Comparison of ENCODE assay signal across 21 mouse cellular contexts in genomic region chr1:173451665-173452064, GRCm38 (mm10). TPM values are rescaled to one million over a fixed set of nuclear protein-coding genes. Genes with fewer than 3 reads are reported as not detected.
DNase-seq lines count a peak whose midpoint lies in the region; ATAC-seq and TF ChIP-seq lines count a peak whose summit lies in the region.
"Had no signal": no experiment of that assay in that cellular context is flagged by ENCODE, and none has a peak within 500 bp of the region (broad histone marks: within the 10 kb centered on the region; RNA-seq: fewer than 3 reads in every experiment).

No protein-coding gene starts in this region.

- intact Hi-C loops in heart, postnatal 25 days (cut with DNase I), result loop anchor here (10.0 kb wide), 1 partner anchor 1103 kb away; no protein-coding TSS in a partner anchor

- no peak for DNase-seq in liver, embryonic 14.5 days (ENCODE audit: low read depth in 3 of 3, low spot score in 3 of 3)
- DNase-seq in liver, embryonic 11.5 days (ENCODE audit: low spot score), result no peak
- DNase-seq in brain, adult 2 months (ENCODE audit: low read depth, low spot score), result peak; percentile 55
- no peak for DNase-seq in heart, postnatal 25 days (ENCODE audit: low spot score)
- DNase-seq in urinary bladder, postnatal 25 days (ENCODE audit: low spot score), result no peak
- DNase-seq: cerebellum, adult 11-12 months; cerebellum, postnatal 25 days; kidney, adult 2 months; kidney, postnatal 36 days; retina, postnatal 1 day; thymus, adult 18-20 months had no signal

- no peak overlapping the region for H3K9ac ChIP-seq in liver, embryonic 14.5 days (replicated peaks)
- no peak overlapping the region for H3K9ac ChIP-seq in liver, embryonic 11.5 days (ENCODE audit: low read depth, low read length)
- H3K9ac ChIP-seq: limb, embryonic 15.5 days had no signal

- WGBS in liver, embryonic 14.5 days (ENCODE audit: insufficient replicate concordance), result 61% methylated on average over 5 of the region's 5 CpGs
- 86% methylated on average over 5 of the region's 5 CpGs for WGBS in liver, embryonic 11.5 days

- TF ChIP-seq EP300 in liver, embryonic 14.5 days (IDR thresholded peaks at IDR 0.05; ENCODE audit: low read depth), result no peak

- no peaks in the 10 kb centered on the region for H3K36me3 ChIP-seq in liver, embryonic 14.5 days (replicated peaks; ENCODE audit: control insufficient read depth, insufficient read depth, low read depth)
- no peaks in the 10 kb centered on the region for H3K36me3 ChIP-seq in liver, embryonic 11.5 days (ENCODE audit: control insufficient read depth, insufficient read depth, low read length)
- H3K36me3 ChIP-seq: hindbrain, embryonic 10.5 days; limb, embryonic 15.5 days had no signal

- no peak overlapping the region for H3K4me3 ChIP-seq in liver, embryonic 14.5 days (ENCODE audit: insufficient read depth in 1 of 2, low read depth in 2 of 2, low read length in 2 of 2)
- no peak overlapping the region for H3K4me3 ChIP-seq in liver, embryonic 11.5 days (ENCODE audit: low read depth, low read length)
- H3K4me3 ChIP-seq: hindbrain, embryonic 10.5 days; limb, embryonic 15.5 days; midbrain, embryonic 10.5 days had no signal

- H3K4me1 ChIP-seq in liver, embryonic 14.5 days (replicated peaks; ENCODE audit: control insufficient read depth in 2 of 2, insufficient read depth in 2 of 2, low read length in 1 of 2), result no peaks in the 10 kb centered on the region
- no peaks in the 10 kb centered on the region for H3K4me1 ChIP-seq in liver, embryonic 11.5 days (replicated peaks; ENCODE audit: control insufficient read depth, insufficient read depth, low read length)
- H3K4me1 ChIP-seq: hindbrain, embryonic 10.5 days; limb, embryonic 15.5 days; midbrain, embryonic 10.5 days had no signal

- H3K4me2 ChIP-seq in liver, embryonic 14.5 days (ENCODE audit: low read depth), result no peak overlapping the region
- no peak overlapping the region for H3K4me2 ChIP-seq in liver, embryonic 11.5 days
- H3K4me2 ChIP-seq: limb, embryonic 15.5 days had no signal

- peak; percentile 11; the same call in 1 of the 2 replicates for ATAC-seq in liver, embryonic 14.5 days (ENCODE audit: insufficient read depth)
- ATAC-seq in liver, embryonic 11.5 days (replicated peaks; ENCODE audit: low FRiP score), result no peak
- ATAC-seq in granulocyte monocyte progenitor cell, adult 5-6 weeks (replicated peaks; ENCODE audit: poor library complexity, severe bottlenecking), result peak; percentile 94
- peak; percentile 77 for ATAC-seq in monocyte, adult 5-6 weeks (replicated peaks; ENCODE audit: insufficient number of reproducible peaks, low FRiP score, low TSS enrichment, poor library complexity, severe bottlenecking)
- ATAC-seq: forebrain, embryonic 14.5 days had no signal

- H3K27ac ChIP-seq in liver, embryonic 14.5 days, result no peak overlapping the region
- no peak overlapping the region for H3K27ac ChIP-seq in liver, embryonic 11.5 days (ENCODE audit: low read depth, low read length)
- H3K27ac ChIP-seq: hindbrain, embryonic 10.5 days; limb, embryonic 15.5 days; midbrain, embryonic 10.5 days had no signal

- TF ChIP-seq CTCF in liver, embryonic 14.5 days (IDR thresholded peaks at IDR 0.05; ENCODE audit: low read depth), result no peak

- no peaks in the 10 kb centered on the region for H3K27me3 ChIP-seq in liver, embryonic 14.5 days (ENCODE audit: control insufficient read depth, insufficient read depth, low read length)
- H3K27me3 ChIP-seq in liver, embryonic 11.5 days (replicated peaks; ENCODE audit: control insufficient read depth, insufficient read depth, low read length), result no peaks in the 10 kb centered on the region
- H3K27me3 ChIP-seq: limb, embryonic 15.5 days had no signal

- H3K9me3 ChIP-seq in liver, embryonic 14.5 days (ENCODE audit: control insufficient read depth, low read length), result no peaks in the 10 kb centered on the region
- H3K9me3 ChIP-seq in liver, embryonic 11.5 days (ENCODE audit: control insufficient read depth, low read length), result no peaks in the 10 kb centered on the region
- H3K9me3 ChIP-seq: hindbrain, embryonic 10.5 days; limb, embryonic 15.5 days; midbrain, embryonic 10.5 days had no signal

RNA-seq across cellular contexts. Expression of gene Ifi206, which starts 39.2 kb away (rescaled TPM):
- polyA plus RNA-seq in liver, embryonic 14.5 days (2012; rRNA removed), result 0.11 and 0.13 TPM in 2 replicates
- polyA plus RNA-seq in liver, embryonic 14.5 days (2014; fragmentation: Nextera tagmentation; extraction: Ambion mirVana), result 0.28 TPM in 1 of 2 replicates, not detected in the other
- polyA plus RNA-seq in liver, embryonic 11.5 days (2014; fragmentation: Nextera tagmentation; extraction: Ambion mirVana), result 0.18 TPM in 1 of 2 replicates, not detected in the other
- total RNA-seq in granulocyte monocyte progenitor cell, adult 5-6 weeks (2014; fragmentation: Nextera tagmentation), result not detected in 2 replicates
- total RNA-seq in granulocyte monocyte progenitor cell, adult 5-6 weeks (2017), result 0.05 and 0.13 TPM in 2 replicates
- total RNA-seq in monocyte, adult 5-6 weeks (2017), result 4.2 to 36.2 TPM (median 8.6 TPM) in 3 replicates
- total RNA-seq in heart, postnatal 25 days (2021), result under 1 TPM; 0.10 to 0.22 TPM
- total RNA-seq: ES-E14; gastrocnemius, postnatal 4 days; layer of hippocampus, postnatal 25 days; left cerebral cortex, postnatal 25 days had no signal
- polyA plus RNA-seq: hindbrain, embryonic 10.5 days; midbrain, embryonic 10.5 days had no signal
